11 mouse cellular contexts compared by ENCODE assay signal in genomic region chr2:116053931-116054330, GRCm38 (mm10). TPM values are rescaled to one million over a fixed set of nuclear protein-coding genes. Genes with fewer than 3 reads are reported as not detected.
DNase-seq lines count a peak whose midpoint lies in the region; ATAC-seq lines count a peak whose summit lies in the region.
"Had no signal": no experiment of that assay in that cellular context is flagged by ENCODE, and none has a peak within 500 bp of the region (broad histone marks: within the 10 kb centered on the region; RNA-seq: fewer than 3 reads in every experiment).

No protein-coding gene starts in this region.

- WGBS in kidney, embryonic 15.5 days = 62% methylated on average over 5 of the region's 5 CpGs
- 56% methylated on average over 5 of the region's 5 CpGs for WGBS in hindbrain, embryonic 16.5 days
- WGBS in neural tube, embryonic 15.5 days = 63% methylated on average over 5 of the region's 5 CpGs

- H3K27me3 ChIP-seq in kidney, embryonic 15.5 days = no peaks in the 10 kb centered on the region
- H3K27me3 ChIP-seq in hindbrain, embryonic 16.5 days (replicated peaks; ENCODE audit: control insufficient read depth, insufficient read depth, low read length) = no peaks in the 10 kb centered on the region
- H3K27me3 ChIP-seq in neural tube, embryonic 15.5 days (replicated peaks) = no peaks in the 10 kb centered on the region

- H3K4me1 ChIP-seq in kidney, embryonic 15.5 days = peaks cover 57% of the 10 kb centered on the region
- H3K4me1 ChIP-seq in hindbrain, embryonic 16.5 days (ENCODE audit: control insufficient read depth, insufficient read depth, low read depth, low read length) = peaks cover 9% of the 10 kb centered on the region; the same call in 1 of the 2 replicates
- H3K4me1 ChIP-seq in neural tube, embryonic 15.5 days = peaks cover 21% of the 10 kb centered on the region

- peak; percentile 40 to 81 for DNase-seq in adrenal gland, adult (ENCODE audit: inconsistent age in 2 of 2, low spot score in 1 of 2)
- no peak for DNase-seq in adrenal gland, adult 8-10 months
- DNase-seq in kidney, postnatal 25 days = no peak
- DNase-seq in Muller cell, postnatal 12 days (ENCODE audit: inconsistent ontology term) = no peak
- DNase-seq: right cerebral cortex, postnatal 25 days had no signal

- H3K9ac ChIP-seq in kidney, embryonic 15.5 days = no peak overlapping the region
- H3K9ac ChIP-seq in hindbrain, embryonic 16.5 days (ENCODE audit: low read depth, low read length) = no peak overlapping the region
- H3K9ac ChIP-seq in neural tube, embryonic 15.5 days (replicated peaks) = no peak overlapping the region

- H3K4me3 ChIP-seq in kidney, embryonic 15.5 days (replicated peaks) = 0 out of 2 replicates have a peak overlapping the region, but pooled peaks have one; percentile 0
- peak overlapping the region; percentile 1 for H3K4me3 ChIP-seq in hindbrain, embryonic 16.5 days (ENCODE audit: low read length)
- H3K4me3 ChIP-seq in neural tube, embryonic 15.5 days (replicated peaks) = no peak overlapping the region

- no peak for ATAC-seq in kidney, embryonic 15.5 days (replicated peaks; ENCODE audit: low FRiP score)
- no peak for ATAC-seq in hindbrain, embryonic 16.5 days
- ATAC-seq in neural tube, embryonic 15.5 days (ENCODE audit: low FRiP score) = no peak
- ATAC-seq in activated CD4-positive, CD25-positive, alpha-beta regulatory T cell, adult 4 months = no peak
- ATAC-seq: inflammation-experienced regulatory T-cells, adult 6 months; lung, postnatal 0 days had no signal

- H3K9me3 ChIP-seq in kidney, embryonic 15.5 days (replicated peaks) = no peaks in the 10 kb centered on the region
- no peaks in the 10 kb centered on the region for H3K9me3 ChIP-seq in hindbrain, embryonic 16.5 days (ENCODE audit: control insufficient read depth, low read length)
- no peaks in the 10 kb centered on the region for H3K9me3 ChIP-seq in neural tube, embryonic 15.5 days (replicated peaks)

- H3K36me3 ChIP-seq in kidney, embryonic 15.5 days = peaks cover 11% of the 10 kb centered on the region
- H3K36me3 ChIP-seq in hindbrain, embryonic 16.5 days (ENCODE audit: control insufficient read depth, insufficient read depth, low read length) = no peaks in the 10 kb centered on the region
- no peaks in the 10 kb centered on the region for H3K36me3 ChIP-seq in neural tube, embryonic 15.5 days

- peak overlapping the region; percentile 31 for H3K4me2 ChIP-seq in kidney, embryonic 15.5 days
- H3K4me2 ChIP-seq in hindbrain, embryonic 16.5 days (ENCODE audit: low read length) = peak overlapping the region; percentile 32
- peak overlapping the region; percentile 9 for H3K4me2 ChIP-seq in neural tube, embryonic 15.5 days

- peak overlapping the region; percentile 24; the same call in 1 of the 2 replicates for H3K27ac ChIP-seq in kidney, embryonic 15.5 days
- H3K27ac ChIP-seq in hindbrain, embryonic 16.5 days (ENCODE audit: low read depth, low read length) = no peak overlapping the region
- H3K27ac ChIP-seq in neural tube, embryonic 15.5 days (replicated peaks) = no peak overlapping the region

RNA-seq across cellular contexts. Expression of gene Meis2, which starts 11.7 kb away (rescaled TPM):
- 100 to 1,000 TPM; 197 to 340 (median 252) TPM for total RNA-seq in adrenal gland, adult 8-10 months (2022)
- 85.5 and 94.3 TPM in 2 replicates for polyA plus RNA-seq in kidney, embryonic 15.5 days (2015; fragmentation: Nextera tagmentation; extraction: Ambion mirVana)
- 128 and 131 TPM in 2 replicates for polyA plus RNA-seq in hindbrain, embryonic 16.5 days (2015; fragmentation: Nextera tagmentation; extraction: Ambion mirVana)
- 74.4 and 95.5 TPM in 2 replicates for polyA plus RNA-seq in neural tube, embryonic 15.5 days (2015; fragmentation: Nextera tagmentation; extraction: Ambion mirVana)
- polyA plus RNA-seq in activated CD4-positive, CD25-positive, alpha-beta regulatory T cell, adult 4 months (2017; shearing (Covaris generic)) = under 1 TPM in 1 of 2 experiments, not detected in 1; 0.26 TPM

Comparison
In these comparisons a context has a peak if more than half of its experiments do, and no peak if none do; other contexts are left out.
1. DNase-seq: peak in adrenal gland, adult (2 of 2); none in adrenal gland, adult 8-10 months (single experiment), kidney, postnatal 25 days (0 of 2) and Muller cell, postnatal 12 days (single experiment).
2. RNA of gene Meis2, which starts 11.7 kb away (polyA plus RNA-seq): 128 to 131 TPM in hindbrain, embryonic 16.5 days, 74.4 to 95.5 TPM in neural tube, embryonic 15.5 days and 85.5 to 94.3 TPM in kidney, embryonic 15.5 days; 0.26 TPM in activated CD4-positive, CD25-positive, alpha-beta regulatory T cell, adult 4 months; every median in the first group is over 10 times any median in the second.
3. Peak in every context shown above with its lines, with median percentiles within 50 percentile points of each other: H3K4me2 ChIP-seq.